Mouse (Mus musculus): ENCODE data around the gene Mttp. TPM values are rescaled to one million over a fixed set of nuclear protein-coding genes. Genes with fewer than 3 reads are reported as not detected.

The Mttp gene
- total and polyA plus RNA-seq, 3 experiments = 2.5 to 4.4 TPM; not detected in 1

GRCm38 (mm10) chr3:138156651-138157050, 11.9 kb upstream of the Mttp start:
- Histone ChIP-seq H3K4me1 (ENCODE audit: control insufficient read depth in 1 of 2, insufficient read depth in 2 of 2, low read length in 2 of 2) (no peaks in the 10 kb centered on the region), H3K36me3 (ENCODE audit: control insufficient read depth in 1 of 2, insufficient read depth in 2 of 2, low read length in 2 of 2) (peaks cover 0 to 13% of the 10 kb centered on the region in 2 experiments; a peak in 2 of 4 replicates), H3K79me2 (ENCODE audit: control insufficient read depth, insufficient read depth, low read length, poor library complexity) (no peaks in the 10 kb centered on the region), H3K27ac (ENCODE audit: control insufficient read depth, low read depth, low read length) (no peak overlapping the region), H3K27me3 (ENCODE audit: control insufficient read depth in 1 of 2, insufficient read depth in 2 of 2, low read length in 2 of 2) (no peaks in the 10 kb centered on the region), H3K9ac (ENCODE audit: control insufficient read depth, low read depth, low read length, poor library complexity, severe bottlenecking) (no peak overlapping the region), H3K9me3 (replicated peaks; ENCODE audit: insufficient read depth, low read length) (no peaks in the 10 kb centered on the region), H3K4me3 (ENCODE audit: control insufficient read depth in 1 of 2, insufficient read depth in 1 of 2, low read depth in 2 of 2, low read length in 2 of 2) (no peak overlapping the region)
- no peak for TF ChIP-seq E2F4 (IDR thresholded peaks at IDR 0.05; ENCODE audit: borderline replicate concordance, low read depth, low read length)
- TF ChIP-seq CHD2 (IDR thresholded peaks at IDR 0.05; ENCODE audit: low read length) = no peak
- TF ChIP-seq MYC (IDR thresholded peaks at IDR 0.05; ENCODE audit: low read depth, low read length) = no peak
- no peak for TF ChIP-seq MAFK (IDR thresholded peaks at IDR 0.05; ENCODE audit: borderline replicate concordance, low read depth, low read length)
- no peak for TF ChIP-seq ZMIZ1 (IDR thresholded peaks at IDR 0.05; ENCODE audit: low read depth, low read length)
- no peak for TF ChIP-seq ETS1 (IDR thresholded peaks at IDR 0.05; ENCODE audit: low read depth, low read length)
- no peak for TF ChIP-seq BHLHE40 (IDR thresholded peaks at IDR 0.05; ENCODE audit: borderline replicate concordance, low read depth, low read length)
- TF ChIP-seq MAZ (IDR thresholded peaks at IDR 0.05; ENCODE audit: low read depth, low read length) = no peak
- TF ChIP-seq ZC3H11A (IDR thresholded peaks at IDR 0.05; ENCODE audit: low read depth, low read length) = no peak
- TF ChIP-seq RAD21 (IDR thresholded peaks at IDR 0.05; ENCODE audit: low read depth, low read length) = no peak
- TF ChIP-seq CTCF (IDR thresholded peaks at IDR 0.05 in 2 of 3, conservative IDR thresholded peaks at IDR 0.05 in 1 of 3; ENCODE audit: control insufficient read depth in 1 of 3, insufficient read depth in 1 of 3, low read depth in 2 of 3, low read length in 3 of 3, poor library complexity in 1 of 3, severe bottlenecking in 1 of 3) = no peak
- no peak for TF ChIP-seq TCF12 (IDR thresholded peaks at IDR 0.05; ENCODE audit: low read depth, low read length)
- no peak for TF ChIP-seq UBTF (IDR thresholded peaks at IDR 0.05; ENCODE audit: borderline replicate concordance, insufficient read depth, low read depth, low read length)
- no peak for TF ChIP-seq EP300 (IDR thresholded peaks at IDR 0.05; ENCODE audit: low read depth in 1 of 2, low read length in 2 of 2)
- no peak for TF ChIP-seq JUND (IDR thresholded peaks at IDR 0.05; ENCODE audit: low read depth, low read length)
- TF ChIP-seq TBP (IDR thresholded peaks at IDR 0.05; ENCODE audit: low read depth, low read length) = no peak
- TF ChIP-seq MXI1 (IDR thresholded peaks at IDR 0.05; ENCODE audit: low read depth, low read length) = no peak
- TF ChIP-seq SMC3 (IDR thresholded peaks at IDR 0.05; ENCODE audit: low read depth, low read length) = no peak
- no peak for TF ChIP-seq POLR2A (IDR thresholded peaks at IDR 0.05; ENCODE audit: control insufficient read depth in 1 of 2, insufficient read depth in 1 of 2, low read depth in 1 of 2, low read length in 2 of 2, poor library complexity in 1 of 2)
- DNase-seq (ENCODE audit: low read depth, low spot score) = no peak

- Histone ChIP-seq H3K79me2 (ENCODE audit: control insufficient read depth, insufficient read depth, low read length, poor library complexity) (no peaks in the 10 kb centered on the region), H3K27ac (ENCODE audit: control insufficient read depth, low read depth, low read length) (no peak overlapping the region), H3K9me3 (replicated peaks; ENCODE audit: insufficient read depth, low read length) (no peaks in the 10 kb centered on the region), H3K9ac (ENCODE audit: control insufficient read depth, low read depth, low read length, poor library complexity, severe bottlenecking) (no peak overlapping the region), H3K4me3 (ENCODE audit: control insufficient read depth in 1 of 2, insufficient read depth in 1 of 2, low read depth in 2 of 2, low read length in 2 of 2) (no peak overlapping the region), H3K27me3 (ENCODE audit: control insufficient read depth in 1 of 2, insufficient read depth in 2 of 2, low read length in 2 of 2) (no peaks in the 10 kb centered on the region), H3K4me1 (ENCODE audit: control insufficient read depth in 1 of 2, insufficient read depth in 2 of 2, low read length in 2 of 2) (no peaks in the 10 kb centered on the region), H3K36me3 (ENCODE audit: control insufficient read depth in 1 of 2, insufficient read depth in 2 of 2, low read length in 2 of 2) (peaks cover 0 to 13% of the 10 kb centered on the region in 2 experiments; a peak in 2 of 4 replicates)
- no peak for DNase-seq (ENCODE audit: low read depth, low spot score)
- TF ChIP-seq BHLHE40 (IDR thresholded peaks at IDR 0.05; ENCODE audit: borderline replicate concordance, low read depth, low read length) (no peak), POLR2AphosphoS5 (IDR thresholded peaks at IDR 0.05; ENCODE audit: borderline replicate concordance, low read depth, low read length) (no peak), CTCF (IDR thresholded peaks at IDR 0.05 in 2 of 3, conservative IDR thresholded peaks at IDR 0.05 in 1 of 3; ENCODE audit: control insufficient read depth in 1 of 3, insufficient read depth in 1 of 3, low read depth in 2 of 3, low read length in 3 of 3, poor library complexity in 1 of 3, severe bottlenecking in 1 of 3) (no peak), TAL1 (IDR thresholded peaks at IDR 0.05; ENCODE audit: low read length) (no peak)
These were observed 10.3 kb upstream of the Mttp start for GRCm38 (mm10) chr3:138155062-138155461.

Measured in MEL (cell line).